Mouse (Mus musculus): ENCODE data around the gene Olfr823. TPM values are rescaled to one million over a fixed set of nuclear protein-coding genes. Genes with fewer than 3 reads are reported as not detected.
"Not testable (repeated sequence)": the region's sequence is repeated elsewhere in the genome, so short reads cannot be mapped to it uniquely, and the experiment has no call there.

Gene Olfr823
- total RNA-seq (2022) = not detected

DNA sequence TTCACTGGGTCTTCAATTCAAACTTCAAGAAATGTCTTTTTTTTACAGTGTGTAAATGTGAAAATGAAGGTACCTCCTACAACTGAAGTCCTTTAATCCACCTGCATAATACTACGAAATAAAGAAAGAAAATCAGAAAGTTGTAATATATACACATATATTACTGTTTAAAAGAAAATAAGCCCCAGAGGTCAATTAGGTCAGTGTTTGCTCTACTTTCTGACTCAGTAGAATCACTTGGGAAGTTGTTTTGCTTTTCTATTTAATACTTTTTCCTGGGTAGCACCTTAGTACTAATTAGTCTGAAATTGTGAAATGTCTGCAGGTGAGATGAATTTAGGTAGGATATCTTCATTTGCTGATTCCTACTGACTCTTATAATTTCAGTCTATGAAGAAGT, at the start of gene Olfr823:
TSS of gene Olfr823 (minus strand) at position 101 of the 400 bp plus-strand sequence.
- not testable (repeated sequence) for DNase-seq (ENCODE audit: low spot score)

DNA sequence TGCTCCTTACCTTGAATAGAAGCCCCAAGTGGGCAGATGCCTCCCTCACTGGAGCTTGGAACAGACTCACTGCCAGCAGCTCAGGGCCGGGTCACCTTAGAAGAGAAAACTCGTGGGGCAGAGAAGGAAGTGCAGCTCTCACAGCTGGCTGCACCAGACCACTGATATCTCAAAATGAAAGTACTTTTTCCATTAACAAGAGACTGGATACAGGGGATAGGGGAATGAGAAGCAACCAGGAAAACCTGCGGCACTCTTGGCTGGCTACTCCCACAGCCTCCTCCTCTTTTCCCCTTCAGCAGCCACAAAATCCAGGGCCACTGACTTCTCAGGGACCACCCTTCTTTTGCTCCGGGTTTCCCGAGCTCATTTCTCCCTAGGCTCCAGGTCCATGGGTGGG, 28.9 kb upstream of the Olfr823 start:
- no peak for DNase-seq (ENCODE audit: low spot score)

- not testable (repeated sequence) for DNase-seq (ENCODE audit: low spot score)
These were observed 27.3 kb upstream of the Olfr823 start for GRCm38 (mm10) chr10:130142481-130142880.

DNA sequence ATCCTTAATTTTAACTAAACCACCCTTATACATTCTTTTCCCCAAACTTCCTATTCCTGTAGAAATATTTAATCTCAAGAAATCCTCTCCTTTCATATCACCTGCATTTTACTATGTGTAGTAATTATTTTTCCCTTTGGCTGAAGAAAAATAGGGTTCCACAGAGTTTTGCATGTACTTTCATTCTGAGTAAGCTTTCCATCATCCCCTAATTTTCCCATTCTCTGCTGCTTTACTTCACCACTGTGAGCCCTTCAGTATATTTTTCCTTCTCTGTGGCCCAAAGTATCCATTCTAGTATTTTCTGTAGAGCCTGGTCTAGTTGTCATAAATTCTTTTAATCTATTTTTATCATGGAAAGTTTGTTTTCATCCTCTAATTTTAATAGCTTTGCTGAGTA, 19.6 kb upstream of the Olfr823 start:
- no peak for DNase-seq (ENCODE audit: low spot score)

- not testable (repeated sequence) for DNase-seq (ENCODE audit: low spot score)
These were observed 14.7 kb upstream of the Olfr823 start, which contains the start of gene Olfr824 for GRCm38 (mm10) chr10:130129900-130130299. Gene Olfr824, minus strand, starts transcription at chr10:130130000.

GRCm38 (mm10) chr10:130116045-130116444, 862 bp upstream of the Olfr823 start:
- not testable (repeated sequence) for DNase-seq (ENCODE audit: low spot score)

DNA sequence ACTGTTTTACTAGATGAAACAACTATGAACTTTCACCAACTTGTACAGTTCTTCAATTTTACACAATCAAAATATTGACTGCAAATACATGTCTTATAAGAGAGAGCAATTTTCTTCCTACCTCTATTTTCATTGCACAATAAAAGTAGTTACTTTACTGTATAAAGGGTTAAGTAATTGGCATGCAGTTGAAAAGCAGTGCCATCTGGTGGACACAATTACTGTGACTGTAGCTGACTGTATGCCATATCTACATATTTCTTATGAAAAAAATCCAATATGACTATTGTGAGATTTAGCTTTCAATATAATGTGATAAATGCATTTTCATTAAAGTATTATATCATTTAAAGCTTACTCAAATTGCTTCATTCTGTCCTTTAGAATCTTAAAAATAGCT, 19.1 kb downstream of the Olfr823 start:
- DNase-seq (ENCODE audit: low spot score) = no peak

GRCm38 (mm10) chr10:130092838-130093440, 22.2 kb downstream of the Olfr823 start:
- no peak for DNase-seq (ENCODE audit: low spot score)

DNA sequence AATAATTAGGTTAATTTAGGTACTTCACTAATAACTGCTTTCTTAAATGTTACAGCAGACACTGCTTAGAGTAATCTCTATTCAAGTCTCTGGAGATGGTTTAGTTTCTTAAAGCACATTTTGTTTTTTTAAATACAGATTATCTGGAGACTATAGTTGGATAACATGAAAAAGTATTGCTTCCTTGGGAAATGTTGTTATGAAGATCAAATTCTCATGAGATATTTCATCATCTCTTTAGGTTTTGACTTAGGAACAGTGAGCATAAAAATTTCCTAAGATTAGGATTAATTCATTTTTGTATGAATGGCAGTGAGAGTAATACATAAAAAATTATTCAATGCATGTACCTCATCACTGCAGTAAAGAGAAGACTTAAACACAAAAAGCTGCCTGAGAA, 44.3 kb downstream of the Olfr823 start, which contains the start of gene Olfr822:
TSS of gene Olfr822 (plus strand) at position 301 of the 400 bp plus-strand sequence.
- DNase-seq (ENCODE audit: low spot score) = no peak

Other genes starting within 250 kb of the Olfr823 start
- gene Olfr814, start 235.5 kb downstream of the Olfr823 start, total RNA-seq (2022) = not detected
- not detected for gene Olfr815, start 209.5 kb downstream of the Olfr823 start, total RNA-seq (2022)
- not detected for gene Olfr816, start 199.8 kb downstream of the Olfr823 start, total RNA-seq (2022)
- gene Olfr818, start 166.3 kb downstream of the Olfr823 start, total RNA-seq (2022) = not detected
- not detected for gene Olfr819, start 148.1 kb downstream of the Olfr823 start, total RNA-seq (2022)
- gene Olfr247, start 139.2 kb downstream of the Olfr823 start, total RNA-seq (2022) = not detected
- not detected for gene Gm10310, start 130.3 kb downstream of the Olfr823 start, total RNA-seq (2022)
- not detected for gene Olfr820, start 102.8 kb downstream of the Olfr823 start, total RNA-seq (2022)
- gene Olfr821, start 85.0 kb downstream of the Olfr823 start, total RNA-seq (2022) = not detected
- not detected for gene Olfr822, start 44.2 kb downstream of the Olfr823 start, total RNA-seq (2022)
- not detected for gene Olfr824, start 14.6 kb upstream of the Olfr823 start, total RNA-seq (2022)
- not detected for gene Olfr825, start 51.4 kb upstream of the Olfr823 start, total RNA-seq (2022)
- not detected for gene Olfr826, start 68.8 kb upstream of the Olfr823 start, total RNA-seq (2022)
- gene Olfr827, start 99.0 kb upstream of the Olfr823 start, total RNA-seq (2022) = not detected
- not detected for gene Neurod4, start 164.9 kb upstream of the Olfr823 start, total RNA-seq (2022)
- under 1 TPM in 3 of 4 experiments, not detected in 1; 0.26 to 0.47 (median 0.37) TPM for gene Tespa1, start 207.5 kb upstream of the Olfr823 start, total RNA-seq (2022)